In the genomic region with DNA sequence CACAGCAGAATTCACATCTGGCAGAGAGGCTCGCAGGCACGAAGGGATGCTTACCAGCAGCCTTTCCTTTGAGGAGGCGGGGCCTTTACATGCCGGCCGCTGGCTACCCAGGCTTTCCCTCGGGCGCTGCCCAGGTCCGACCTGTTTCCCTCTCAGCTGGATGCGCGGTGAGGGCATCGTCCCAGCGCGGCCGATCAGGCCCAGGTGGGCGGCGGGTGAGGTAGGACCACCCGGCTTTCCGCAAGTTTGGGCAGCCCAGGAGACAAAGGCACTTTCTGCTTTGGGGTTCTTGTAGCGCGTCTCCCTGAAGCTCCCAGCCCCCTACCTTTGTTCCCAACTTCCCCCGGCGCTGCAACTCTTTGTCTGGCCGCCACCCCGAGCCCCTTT, we compare ENCODE assay signal across 8 mouse cellular contexts. TPM values are rescaled to one million over a fixed set of nuclear protein-coding genes. Genes with fewer than 3 reads are reported as not detected.
DNase-seq lines count a peak whose midpoint lies in the region; ATAC-seq and TF ChIP-seq lines count a peak whose summit lies in the region.

Gene Mboat2 (plus strand): TSS at position 114 of the 387 bp plus-strand sequence.

- no peaks in the 10 kb centered on the region for H3K36me3 ChIP-seq in CH12.LX (replicated peaks in 1 of 2; ENCODE audit: control insufficient read depth in 1 of 2, insufficient read depth in 1 of 2, low read length in 1 of 2)
- no peaks in the 10 kb centered on the region for H3K36me3 ChIP-seq in hindbrain, embryonic 13.5 days

- peaks cover 2 to 9% of the 10 kb centered on the region in 2 experiments; a peak in 1 of 4 replicates for H3K4me1 ChIP-seq in CH12.LX (ENCODE audit: control insufficient read depth in 1 of 2, insufficient read depth in 2 of 2)
- H3K4me1 ChIP-seq in hindbrain, embryonic 13.5 days (replicated peaks): peaks cover 54% of the 10 kb centered on the region

- H3K9me3 ChIP-seq in CH12.LX (replicated peaks; ENCODE audit: low read length): no peaks in the 10 kb centered on the region
- no peaks in the 10 kb centered on the region for H3K9me3 ChIP-seq in hindbrain, embryonic 13.5 days

- H3K79me2 ChIP-seq in CH12.LX (replicated peaks; ENCODE audit: control insufficient read depth, extremely low read depth, insufficient read depth, poor library complexity, severe bottlenecking): no peaks in the 10 kb centered on the region

- H3K9ac ChIP-seq in CH12.LX (ENCODE audit: insufficient read depth, low read depth): no peak within 1 kb of the TSS
- H3K9ac ChIP-seq in hindbrain, embryonic 13.5 days: peak within 1 kb of the TSS; percentile 98

- TF ChIP-seq RAD21 in CH12.LX (IDR thresholded peaks at IDR 0.05; ENCODE audit: low read depth, low read length): no peak

- in situ Hi-C loops in CH12.LX (cut with MboI; ENCODE audit: low pct_ligation_motif_present, low pct_unique_long_range_greater_than_20kb, low sequenced_read_pairs): no loop called here

- H3K27me3 ChIP-seq in CH12.LX (replicated peaks): peaks cover 20% of the 10 kb centered on the region
- H3K27me3 ChIP-seq in hindbrain, embryonic 13.5 days: no peaks in the 10 kb centered on the region

- under 1% methylated on average over 24 of the region's 24 CpGs for WGBS in hindbrain, embryonic 13.5 days

- peak; percentile 74 for ATAC-seq in erythroid progenitor cell, adult 5-6 weeks (replicated peaks; ENCODE audit: low FRiP score, poor library complexity, severe bottlenecking)
- ATAC-seq in hindbrain, embryonic 13.5 days (ENCODE audit: low FRiP score): peak; percentile 31; the same call in 1 of the 2 replicates

- DNase-seq in CH12.LX (ENCODE audit: extremely low read depth) (no peak), ZHBTc4 (ENCODE audit: low read depth, low spot score) (peak; percentile 62)
- peak; percentile 38 for DNase-seq in left cerebral cortex, adult 11 months (ENCODE audit: low spot score)
- DNase-seq in lung, postnatal 14 days: peak; percentile 41
- peak; percentile 58 for DNase-seq in right cerebral cortex, postnatal 25 days
- no peak for DNase-seq in c-Kit-positive CD71-positive TER-119-positive erythroid progenitor cells, embryonic 14.5 days (ENCODE audit: low spot score)

- TF ChIP-seq POLR2A in CH12.LX (IDR thresholded peaks at IDR 0.05; ENCODE audit: low read depth, low read length): no peak

- H3K27ac ChIP-seq in CH12.LX (ENCODE audit: insufficient read depth, low read depth): no peak within 1 kb of the TSS
- peak within 1 kb of the TSS; percentile 100 for H3K27ac ChIP-seq in hindbrain, embryonic 13.5 days

- H3K4me3 ChIP-seq in CH12.LX (replicated peaks in 1 of 3; ENCODE audit: low read depth in 2 of 3, low read length in 2 of 3, poor library complexity in 1 of 3): peak within 1 kb of the TSS in 2 of 3 experiments; percentile 64 to 75
- peak within 1 kb of the TSS; percentile 93 for H3K4me3 ChIP-seq in hindbrain, embryonic 13.5 days

- dilution Hi-C loops in CH12.LX (cut with MboI; ENCODE audit: extremely low pct_ligation_motif_present, extremely low pct_unique_long_range_greater_than_20kb, low sequenced_read_pairs): no loop called here

- no peak for TF ChIP-seq EP300 in CH12.LX (IDR thresholded peaks at IDR 0.05; ENCODE audit: low read length)

- no peak for TF ChIP-seq CTCF in CH12.LX (conservative IDR thresholded peaks at IDR 0.05 in 1 of 2, IDR thresholded peaks at IDR 0.05 in 1 of 2; ENCODE audit: low read depth in 2 of 2, low read length in 2 of 2)

- H3K4me2 ChIP-seq in CH12.LX (ENCODE audit: insufficient read depth, low read depth, poor library complexity, severe bottlenecking): peak within 1 kb of the TSS; percentile 96
- H3K4me2 ChIP-seq in hindbrain, embryonic 13.5 days: peak within 1 kb of the TSS; percentile 82

TF ChIP-seq in CH12.LX, 34 proteins besides CTCF, POLR2A, EP300 and RAD21:
- no peak for TF ChIP-seq JUND (conservative IDR thresholded peaks at IDR 0.05; ENCODE audit: low read depth, low read length)
- no peak for TF ChIP-seq PAX5 (IDR thresholded peaks at IDR 0.05; ENCODE audit: low read length)
- TF ChIP-seq ZKSCAN1 (IDR thresholded peaks at IDR 0.05; ENCODE audit: borderline replicate concordance, low read depth, low read length): no peak
- no peak for TF ChIP-seq MAX (IDR thresholded peaks at IDR 0.05; ENCODE audit: low read length)
- no peak for TF ChIP-seq ZC3H11A (IDR thresholded peaks at IDR 0.05; ENCODE audit: low read depth, low read length)
- no peak for TF ChIP-seq USF2 (conservative IDR thresholded peaks at IDR 0.05; ENCODE audit: low read depth, low read length)
- TF ChIP-seq SIN3A (IDR thresholded peaks at IDR 0.05; ENCODE audit: low read length): no peak
- TF ChIP-seq GABPA (IDR thresholded peaks at IDR 0.05; ENCODE audit: insufficient replicate concordance, low read depth, low read length): no peak
- TF ChIP-seq RCOR1 (conservative IDR thresholded peaks at IDR 0.05; ENCODE audit: low read depth, low read length): no peak

RNA-seq across cellular contexts. Expression of gene Mboat2, which starts in this region (rescaled TPM):
- total RNA-seq in CH12.LX (2012; rRNA removed) (0.25 and 0.76 TPM in 2 replicates), CH12.LX (2014; rRNA removed) (2.3 and 4.0 TPM in 2 replicates)
- polyA plus RNA-seq in CH12.LX (2012; ENCODE audit: insufficient read length, low read depth): 0.39 and 0.55 TPM in 2 replicates
- 68.1 and 117 TPM in 2 replicates for total RNA-seq in erythroid progenitor cell, adult 5-6 weeks (2015; ENCODE audit: low replicate concordance)
- total RNA-seq in erythroid progenitor cell, adult 5-6 weeks (2017; ENCODE audit: low replicate concordance): 79.5 and 84.0 TPM in 2 replicates
- polyA plus RNA-seq in hindbrain, embryonic 13.5 days (2015; fragmentation: Nextera tagmentation; extraction: Ambion mirVana): 78.1 and 82.0 TPM in 2 replicates

Comparison
In these comparisons a context has a peak if more than half of its experiments do, and no peak if none do; other contexts are left out.
1. RNA of gene Mboat2 (total RNA-seq): 68.1 to 117 TPM in erythroid progenitor cell, adult 5-6 weeks; 0.25 to 4.0 TPM in CH12.LX; every median in the first group is over 10 times any median in the second.
2. RNA of gene Mboat2 (polyA plus RNA-seq): 78.1 to 82.0 TPM in hindbrain, embryonic 13.5 days; 0.39 to 0.55 TPM in CH12.LX; every median in the first group is over 10 times any median in the second.
3. DNase-seq: peak in ZHBTc4 (single experiment), left cerebral cortex, adult 11 months (single experiment), lung, postnatal 14 days (single experiment) and right cerebral cortex, postnatal 25 days (single experiment); none in CH12.LX (single experiment) and c-Kit-positive CD71-positive TER-119-positive erythroid progenitor cells, embryonic 14.5 days (single experiment).